ENCODE assay signal across 8 mouse cellular contexts in the genomic region with DNA sequence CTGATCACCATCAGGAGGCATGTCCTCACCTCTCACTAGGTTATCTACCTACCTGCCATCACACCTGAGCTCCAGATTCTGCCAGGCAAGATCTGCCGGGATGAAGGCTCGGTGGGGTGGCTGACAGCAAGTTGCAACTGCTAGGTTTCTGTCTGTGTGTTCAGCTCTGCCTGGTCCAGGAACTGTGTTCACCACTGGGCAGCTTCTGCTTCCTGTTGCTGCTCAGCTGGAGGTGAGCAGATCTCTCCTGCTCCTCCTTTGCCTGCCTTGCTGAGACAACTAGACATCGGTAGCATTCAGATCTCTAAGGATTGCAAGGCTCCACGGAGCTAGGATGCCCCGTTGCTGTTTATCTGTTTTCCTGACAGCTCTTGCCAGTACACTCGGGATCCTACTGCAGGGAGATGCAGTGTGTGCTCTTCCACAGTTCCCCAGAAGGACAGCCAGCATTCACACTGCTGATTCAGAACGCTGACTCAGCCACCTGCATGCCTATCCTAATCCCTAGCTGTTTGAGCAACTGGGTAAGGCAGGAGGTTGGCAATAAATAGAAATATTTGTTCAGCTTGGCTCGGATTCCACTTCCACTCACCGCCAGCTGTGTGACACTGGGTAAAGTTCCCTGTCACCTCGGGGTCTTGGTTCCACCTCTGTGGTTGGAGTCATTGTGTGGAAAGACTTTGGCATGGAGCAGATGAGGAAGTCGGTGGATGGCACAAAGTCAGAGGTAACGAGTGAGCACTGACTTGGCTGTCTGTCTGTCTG. TPM values are rescaled to one million over a fixed set of nuclear protein-coding genes. Genes with fewer than 3 reads are reported as not detected.
DNase-seq lines count a peak whose midpoint lies in the region; ATAC-seq and TF ChIP-seq lines count a peak whose summit lies in the region.

No protein-coding gene starts in this region.

- peaks cover 4% of the 10 kb centered on the region for H3K4me1 ChIP-seq in brown adipose tissue, adult 24 weeks (ENCODE audit: control insufficient read depth, insufficient read depth, insufficient read length, low read length)
- H3K4me1 ChIP-seq in midbrain, embryonic 16.5 days (ENCODE audit: control insufficient read depth, insufficient read depth, low read length), result peaks cover 7% of the 10 kb centered on the region; the same call in 1 of the 2 replicates
- H3K4me1 ChIP-seq in forebrain, embryonic 10.5 days, result peaks cover 15% of the 10 kb centered on the region

- no peaks in the 10 kb centered on the region for H3K27me3 ChIP-seq in C2C12 (ENCODE audit: control insufficient read depth, insufficient read depth, insufficient read length)
- H3K27me3 ChIP-seq in midbrain, embryonic 16.5 days (ENCODE audit: control insufficient read depth, insufficient read depth, low read depth, low read length), result no peaks in the 10 kb centered on the region
- no peaks in the 10 kb centered on the region for H3K27me3 ChIP-seq in forebrain, embryonic 10.5 days (ENCODE audit: poor library complexity, severe bottlenecking)

- H3K36me3 ChIP-seq in C2C12 (ENCODE audit: control insufficient read depth, insufficient read depth), result no peaks in the 10 kb centered on the region
- no peaks in the 10 kb centered on the region for H3K36me3 ChIP-seq in midbrain, embryonic 16.5 days (ENCODE audit: control insufficient read depth, insufficient read depth, low read length)
- H3K36me3 ChIP-seq in forebrain, embryonic 10.5 days (replicated peaks), result no peaks in the 10 kb centered on the region

- no peak overlapping the region for H3K4me3 ChIP-seq in C2C12 (ENCODE audit: insufficient read depth, poor library complexity, severe bottlenecking)
- no peak overlapping the region for H3K4me3 ChIP-seq in brown adipose tissue, adult 24 weeks (ENCODE audit: insufficient read depth, low read depth, low read length)
- no peak overlapping the region for H3K4me3 ChIP-seq in midbrain, embryonic 16.5 days (ENCODE audit: low read depth, low read length)
- no peak overlapping the region for H3K4me3 ChIP-seq in forebrain, embryonic 10.5 days

- H3K79me3 ChIP-seq in C2C12 (ENCODE audit: low read depth), result no peaks in the 10 kb centered on the region

- TF ChIP-seq CTCF in C2C12 (IDR thresholded peaks at IDR 0.05; ENCODE audit: control insufficient read depth, insufficient read depth, insufficient read length), result no peak

- intact Hi-C loops in heart, postnatal 10 days (cut with DNase I), result no loop called here

- H3K4me2 ChIP-seq in midbrain, embryonic 16.5 days (ENCODE audit: low read length), result no peak overlapping the region

- peak overlapping the region; percentile 38 for H3K27ac ChIP-seq in brown adipose tissue, adult 24 weeks (replicated peaks; ENCODE audit: low read depth, low read length)
- H3K27ac ChIP-seq in midbrain, embryonic 16.5 days (ENCODE audit: low read length), result no peak overlapping the region
- no peak overlapping the region for H3K27ac ChIP-seq in forebrain, embryonic 10.5 days

- no peak for ATAC-seq in erythroblast, adult 5-6 weeks (replicated peaks; ENCODE audit: low FRiP score, poor library complexity, severe bottlenecking)
- no peak for ATAC-seq in midbrain, embryonic 16.5 days

- WGBS in midbrain, embryonic 16.5 days, result 79% methylated on average over 12 of the region's 12 CpGs
- 85% methylated on average over 12 of the region's 12 CpGs for WGBS in forebrain, embryonic 10.5 days

- H3ac ChIP-seq in C2C12 (ENCODE audit: control insufficient read depth, insufficient read length, low read depth), result peak overlapping the region; percentile 8

- no peaks in the 10 kb centered on the region for H3K9me3 ChIP-seq in midbrain, embryonic 16.5 days (replicated peaks; ENCODE audit: control insufficient read depth, low read length, poor library complexity, severe bottlenecking)
- no peaks in the 10 kb centered on the region for H3K9me3 ChIP-seq in forebrain, embryonic 10.5 days

- no peaks in the 10 kb centered on the region for H3K79me2 ChIP-seq in C2C12 (ENCODE audit: control insufficient read depth, insufficient read depth)

- no peak overlapping the region for H3K9ac ChIP-seq in midbrain, embryonic 16.5 days (ENCODE audit: low read depth, low read length)

- peak; percentile 31 to 69 for DNase-seq in heart, postnatal 10 days
- DNase-seq in heart, adult 8-10 months (ENCODE audit: low spot score), result no peak
- peak; percentile 31 for DNase-seq in lung, postnatal 10 days
- DNase-seq in forebrain, embryonic 10.5 days (ENCODE audit: extremely low spot score, low spot score), result no peak

TF ChIP-seq in C2C12, 6 proteins besides CTCF, POLR2A, EP300 and RAD21:
- no peak for TF ChIP-seq USF1 (IDR thresholded peaks at IDR 0.05; ENCODE audit: low read depth)
- TF ChIP-seq CEBPB (IDR thresholded peaks at IDR 0.05; ENCODE audit: low read depth), result peak; percentile 75
- TF ChIP-seq MYOD1 (IDR thresholded peaks at IDR 0.05; ENCODE audit: control insufficient read depth, insufficient read length, low read depth), result peak; percentile 37
TF ChIP-seq in C2C12: peak in this region for 2.

RNA-seq across cellular contexts. Expression of a gene that starts 29.3 kb away (rescaled TPM):
- 10 to 100 TPM; 12.6 to 20.2 TPM for total RNA-seq in heart, postnatal 10 days (2021)
- total RNA-seq in heart, adult 8-10 months (2022), result 1 to 10 TPM; 6.5 to 9.2 (median 7.9) TPM
- polyA plus RNA-seq in C2C12 (2012; fragmentation: generic; extraction: Trizol), result 86.8 TPM
- 9.9 and 11.2 TPM in 2 replicates for polyA plus RNA-seq in brown adipose tissue, adult 24 weeks (2012; ENCODE audit: insufficient read depth, insufficient read length, missing spikeins)
- 12.7 and 14.6 TPM in 2 replicates for total RNA-seq in erythroblast, adult 5-6 weeks (2015; ENCODE audit: low replicate concordance)
- 12.4 and 13.7 TPM in 2 replicates for total RNA-seq in erythroblast, adult 5-6 weeks (2017; ENCODE audit: low replicate concordance)
- polyA plus RNA-seq in midbrain, embryonic 16.5 days (2015; fragmentation: Nextera tagmentation; extraction: Ambion mirVana), result 0.36 and 0.57 TPM in 2 replicates
- 0.12 and 0.15 TPM in 2 replicates for polyA plus RNA-seq in forebrain, embryonic 10.5 days (2016; fragmentation: Nextera tagmentation; extraction: Ambion mirVana)

Comparison
In these comparisons a context has a peak if more than half of its experiments do, and no peak if none do; other contexts are left out.
1. DNase-seq: peak in heart, postnatal 10 days (2 of 2) and lung, postnatal 10 days (single experiment); none in heart, adult 8-10 months (single experiment) and forebrain, embryonic 10.5 days (single experiment).